Mouse (Mus musculus) ES-E14 (cell line): ENCODE measurements around the gene Epb41l4b. TPM values are rescaled to one million over a fixed set of nuclear protein-coding genes. Genes with fewer than 3 reads are reported as not detected.

Experiments used
- DNase-seq: peaks from one replicate; pipeline ENCODE4 v3.0.0-alpha.2; 2013; ENCODE audit warnings: low read depth, low spot score
- H3K27ac ChIP-seq: 2 replicates; pipeline ENCODE4 v1.5.1; 2012; ENCODE audit warnings: low read depth, mild to moderate bottlenecking, low read length, moderate library complexity, mixed read lengths; ENCODE audit not compliant: poor library complexity, insufficient read depth, severe bottlenecking
- H3K36me3 ChIP-seq: 2 replicates; pipeline ENCODE4 v1.6.1; 2012; ENCODE audit warnings: mild to moderate bottlenecking, low read length, moderate library complexity, mixed read lengths; ENCODE audit not compliant: control insufficient read depth, poor library complexity, insufficient read depth, severe bottlenecking
- H3K4me1 ChIP-seq, 2 experiments: fragments of 150-350 bp in 1 of 2; sonication (generic) in 1 of 2; 2 replicates each; pipeline ENCODE4 v1.6.1; 2012; ENCODE audit warnings: low read length in 2 of 2, mild to moderate bottlenecking in 1 of 2, mixed read lengths in 1 of 2; ENCODE audit not compliant: control insufficient read depth in 2 of 2, insufficient read depth in 2 of 2, poor library complexity in 1 of 2
- H3K4me3 ChIP-seq, 2 experiments: fragments of 150-350 bp in 1 of 2; sonication (generic) in 1 of 2; 2 replicates each; pipeline ENCODE4 v1.5.1; 2012; ENCODE audit warnings: low read length in 2 of 2, low read depth in 1 of 2, mild to moderate bottlenecking in 1 of 2, mixed read lengths in 1 of 2; ENCODE audit not compliant: insufficient read depth in 1 of 2, poor library complexity in 1 of 2, severe bottlenecking in 1 of 2
- H3K9ac ChIP-seq: 2 replicates; pipeline ENCODE4 v1.6.1; 2012; ENCODE audit warnings: low read depth, mild to moderate bottlenecking, low read length, mixed read lengths; ENCODE audit not compliant: poor library complexity, insufficient read depth, severe bottlenecking
- H3K9me3 ChIP-seq: fragments of 150-350 bp; sonication (generic); 2 replicates; pipeline ENCODE4 v1.6.1; 2012; ENCODE audit warnings: low read depth, mild to moderate bottlenecking, low read length; ENCODE audit not compliant: control insufficient read depth, insufficient read depth
- CHD2 ChIP-seq: IDR thresholded peaks from 2 replicates; pipeline ENCODE4 v1.6.1; 2014; ENCODE audit warnings: mild to moderate bottlenecking, low read depth, low read length, inconsistent platforms
- HCFC1 ChIP-seq: IDR thresholded peaks from 2 replicates; pipeline ENCODE4 v1.6.1; 2012; ENCODE audit warnings: low read length, inconsistent platforms, borderline replicate concordance; ENCODE audit not compliant: insufficient read depth
- MAFK ChIP-seq: IDR thresholded peaks from 2 replicates; pipeline ENCODE4 v1.6.1; 2014; ENCODE audit warnings: mild to moderate bottlenecking, low read depth, low read length, inconsistent platforms; ENCODE audit not compliant: insufficient read depth
- ZC3H11A ChIP-seq: IDR thresholded peaks from 2 replicates; pipeline ENCODE4 v1.6.1; 2012; ENCODE audit warnings: low read depth, mild to moderate bottlenecking, inconsistent platforms, low read length, borderline replicate concordance
- ZNF384 ChIP-seq: IDR thresholded peaks from 2 replicates; pipeline ENCODE4 v1.6.1; 2012; ENCODE audit warnings: low read depth, low read length, inconsistent platforms
- in situ Hi-C, 2 experiments: fragments of 600-800 bp; cut with MboI; formaldehyde crosslinking; loops; one replicate each; pipeline ENCODE4 v1.15.1; 2025; ENCODE audit warnings: low sequenced_read_pairs in 2 of 2, inconsistent platforms in 1 of 2; ENCODE audit not compliant: unreplicated experiment in 2 of 2
- total RNA-seq: library from RNA; depleted of rRNA; stranded (reverse); fragments of 300-350 nt; gene quantifications from 2 replicates; pipeline ENCODE4 v1.2.3, GENCODE M21; 2012

The Epb41l4b gene
- total RNA-seq, 1 experiment = 4.7 TPM

GRCm38 (mm10) chr4:57017229-57017628 is 126.0 kb downstream of the Epb41l4b start:
- peak; percentile 70; the same call in 1 of the 2 replicates for TF ChIP-seq ZC3H11A
- no peak for TF ChIP-seq CHD2
- TF ChIP-seq ZNF384 = no peak
- TF ChIP-seq MAFK = no peak
- no peak for TF ChIP-seq HCFC1
- Histone ChIP-seq H3K9me3 (no peaks in the 10 kb centered on the region), H3K4me3 (no peak overlapping the region), H3K4me1 (no peaks in the 10 kb centered on the region), H3K27ac (no peak overlapping the region), H3K9ac (no peak overlapping the region), H3K36me3 (no peaks in the 10 kb centered on the region)
- DNase-seq = peak; percentile 85
- in situ Hi-C loops = no loop called here

- in situ Hi-C loops = no loop called here
- H3K9me3 ChIP-seq = no peaks in the 10 kb centered on the region
- TF ChIP-seq HCFC1 (no peak), ZC3H11A (no peak), CHD2 (no peak)
- peak overlapping the region; percentile 14; the same call in 1 of the 2 replicates for H3K9ac ChIP-seq
- DNase-seq = no peak
- no peaks in the 10 kb centered on the region for H3K36me3 ChIP-seq
- peak overlapping the region; percentile 42 to 58 for H3K4me3 ChIP-seq
- H3K4me1 ChIP-seq = no peaks in the 10 kb centered on the region
- no peak overlapping the region for H3K27ac ChIP-seq
Observed at GRCm38 (mm10) chr4:57016366-57017171, 126.7 kb downstream of the Epb41l4b start.

- Histone ChIP-seq H3K9me3 (no peaks in the 10 kb centered on the region), H3K27ac (no peak overlapping the region), H3K9ac (no peak overlapping the region), H3K4me3 (no peak overlapping the region), H3K36me3 (no peaks in the 10 kb centered on the region), H3K4me1 (peaks cover 0 to 3% of the 10 kb centered on the region in 2 experiments; a peak in 1 of 4 replicates)
- TF ChIP-seq MAFK (no peak), ZNF384 (no peak), ZC3H11A (no peak), HCFC1 (no peak), CHD2 (no peak)
- in situ Hi-C loops = no loop called here
- no peak for DNase-seq
Observed at GRCm38 (mm10) chr4:57015032-57015431, 128.2 kb downstream of the Epb41l4b start.

GRCm38 (mm10) chr4:57011454-57012046 is 131.7 kb downstream of the Epb41l4b start:
- H3K9ac ChIP-seq = no peak overlapping the region
- TF ChIP-seq HCFC1 = no peak
- TF ChIP-seq ZC3H11A = no peak
- no peak for TF ChIP-seq ZNF384
- TF ChIP-seq CHD2 = no peak
- no peak for TF ChIP-seq MAFK
- no peak overlapping the region for H3K27ac ChIP-seq
- in situ Hi-C loops = no loop called here
- H3K4me3 ChIP-seq = no peak overlapping the region
- H3K36me3 ChIP-seq = no peaks in the 10 kb centered on the region
- peaks cover 0 to 3% of the 10 kb centered on the region in 2 experiments; a peak in 1 of 4 replicates for H3K4me1 ChIP-seq
- H3K9me3 ChIP-seq = no peaks in the 10 kb centered on the region
- no peak for DNase-seq
